Mouse (Mus musculus): Measurements from ENCODE around the gene Plekhb1. TPM values are rescaled to one million over a fixed set of nuclear protein-coding genes. Genes with fewer than 3 reads are reported as not detected.

Plekhb1 gene
- total and polyA plus RNA-seq, 3 experiments: 2.9 to 19.0 (median 5.7) TPM

Other genes starting within 250 kb of the Plekhb1 start
- 10 to 100 TPM; 22.7 to 58.7 TPM for gene Ucp3, start 189.4 kb downstream of the Plekhb1 start, total RNA-seq (2021)
- gene Ucp3, start 189.4 kb downstream of the Plekhb1 start, polyA plus RNA-seq (2012; rRNA removed): 17.0 and 35.6 TPM in 2 replicates
- gene Ucp2, start 169.1 kb downstream of the Plekhb1 start, total RNA-seq (2021): 100 to 1,000 TPM; 187 to 254 TPM
- gene Ucp2, start 169.1 kb downstream of the Plekhb1 start, polyA plus RNA-seq (2012; rRNA removed): 315 and 432 TPM in 2 replicates
- under 1 TPM; 0.17 to 0.24 TPM for gene Dnajb13, start 147.5 kb downstream of the Plekhb1 start, total RNA-seq (2021)
- gene Dnajb13, start 147.5 kb downstream of the Plekhb1 start, polyA plus RNA-seq (2012; rRNA removed): 0.20 TPM in 1 of 2 replicates, not detected in the other
- gene Coa4, start 125.3 kb downstream of the Plekhb1 start, total RNA-seq (2021): 10 to 100 TPM in 1 of 2 experiments, 1 to 10 TPM in 1; 9.3 to 10.5 TPM
- gene Coa4, start 125.3 kb downstream of the Plekhb1 start, polyA plus RNA-seq (2012; rRNA removed): 4.4 and 5.2 TPM in 2 replicates
- 10 to 100 TPM; 67.8 to 80.1 TPM for gene Rab6a, start 55.0 kb downstream of the Plekhb1 start, total RNA-seq (2021)
- 29.5 and 38.4 TPM in 2 replicates for gene Rab6a, start 55.0 kb downstream of the Plekhb1 start, polyA plus RNA-seq (2012; rRNA removed)
- 10 to 100 TPM; 64.4 to 67.8 TPM for gene Mrpl48, start 54.1 kb downstream of the Plekhb1 start, total RNA-seq (2021)
- gene Mrpl48, start 54.1 kb downstream of the Plekhb1 start, polyA plus RNA-seq (2012; rRNA removed): 4.5 and 4.9 TPM in 2 replicates
- gene Fam168a, start 44.2 kb upstream of the Plekhb1 start, total RNA-seq (2021): 10 to 100 TPM; 52.4 to 81.2 TPM
- 104 and 123 TPM in 2 replicates for gene Fam168a, start 44.2 kb upstream of the Plekhb1 start, polyA plus RNA-seq (2012; rRNA removed)
- 1 to 10 TPM; 1.3 to 2.5 TPM for gene Relt, start 201.0 kb upstream of the Plekhb1 start, total RNA-seq (2021)
- gene Relt, start 201.0 kb upstream of the Plekhb1 start, polyA plus RNA-seq (2012; rRNA removed): 4.5 and 4.6 TPM in 2 replicates